Mouse (Mus musculus) MEL (cell line): ENCODE data around the gene Hace1. TPM values are rescaled to one million over a fixed set of nuclear protein-coding genes. Genes with fewer than 3 reads are reported as not detected.

ENCODE experiments used
- polyA plus RNA-seq, 2 experiments: library from polyadenylated mRNA; stranded (reverse) in 1 of 2; unstranded in 1 of 2; fragments of >175 nt in 1 of 2; fragments of >200 nt in 1 of 2; gene quantifications; 2 replicates each; pipeline versions ENCODE4 v1.2.1 to v1.2.4; 2012; ENCODE audit warnings: low replicate concordance in 2 of 2, low read depth in 1 of 2; ENCODE audit not compliant: insufficient read length in 2 of 2, insufficient read depth in 1 of 2, missing spikeins in 1 of 2
- total RNA-seq: library from RNA; depleted of rRNA; stranded (reverse); fragments of 300-350 nt; gene quantifications from 2 replicates; pipeline ENCODE4 v1.2.3, GENCODE M21; 2012; rRNA removed

The Hace1 gene
- total and polyA plus RNA-seq, 3 experiments = 7.6 to 10.1 TPM; not detected in 1

Other genes starting within 250 kb of the Hace1 start
- gene Bves, start 242.1 kb upstream of the Hace1 start, total RNA-seq = not detected in 2 replicates
- not detected for gene Bves, start 242.1 kb upstream of the Hace1 start, polyA plus RNA-seq
- not detected in 2 replicates for gene Lin28b, start 91.4 kb upstream of the Hace1 start, total RNA-seq
- not detected for gene Lin28b, start 91.4 kb upstream of the Hace1 start, polyA plus RNA-seq